Mouse (Mus musculus) lung, postnatal 0 days (tissue): ENCODE measurements around the gene Tldc2.

Source experiments
- CTCF ChIP-seq: IDR thresholded peaks from 2 replicates; pipeline ENCODE4 v1.5.1; 2016; ENCODE audit warnings: antibody characterized with exemption, mild to moderate bottlenecking
- EP300 ChIP-seq: IDR thresholded peaks from 2 replicates; pipeline ENCODE4 v1.6.1; 2016; ENCODE audit warnings: antibody characterized with exemption, mild to moderate bottlenecking, control low read depth

GRCm38 (mm10) chr2:157054816-157055215 lies 32.0 kb upstream of the Tldc2 start:
- TF ChIP-seq CTCF (no peak), EP300 (no peak)
